Mouse (Mus musculus) skeletal muscle tissue, adult 2 months (tissue): ENCODE measurements around the gene Gpr176.
"Not testable (repeated sequence)": the region's sequence is repeated elsewhere in the genome, so short reads cannot be mapped to it uniquely, and the experiment has no call there.

ENCODE experiments used
- DNase-seq: peaks from one replicate; pipeline ENCODE4 v3.0.0-alpha.2; 2012; ENCODE audit warnings: low read depth, low spot score

Gpr176 gene

GRCm38 (mm10) chr2:118301656-118302055, 71.6 kb downstream of the Gpr176 start:
- no peak for DNase-seq

- DNase-seq, result no peak
Observed at GRCm38 (mm10) chr2:118301041-118301545, 72.1 kb downstream of the Gpr176 start.

GRCm38 (mm10) chr2:118299981-118300380, 73.2 kb downstream of the Gpr176 start:
- DNase-seq, result no peak

GRCm38 (mm10) chr2:118298601-118299000, 74.6 kb downstream of the Gpr176 start:
- DNase-seq, result no peak

- no peak for DNase-seq
Observed at GRCm38 (mm10) chr2:118297966-118298365, 75.3 kb downstream of the Gpr176 start.

GRCm38 (mm10) chr2:118295505-118295904, 77.7 kb downstream of the Gpr176 start:
- DNase-seq, result peak; percentile 53

- no peak for DNase-seq
Observed at GRCm38 (mm10) chr2:118293583-118293982, 79.6 kb downstream of the Gpr176 start.

GRCm38 (mm10) chr2:118289066-118289460, 84.2 kb downstream of the Gpr176 start:
- DNase-seq, result not testable (repeated sequence)

- no peak for DNase-seq
Observed at GRCm38 (mm10) chr2:118288326-118289065, 84.7 kb downstream of the Gpr176 start.

GRCm38 (mm10) chr2:118287678-118288077, 85.5 kb downstream of the Gpr176 start:
- no peak for DNase-seq

- no peak for DNase-seq
Observed at GRCm38 (mm10) chr2:118282467-118282866, 90.8 kb downstream of the Gpr176 start.

- DNase-seq, result no peak
Observed at GRCm38 (mm10) chr2:118278249-118278648, 95.0 kb downstream of the Gpr176 start.

GRCm38 (mm10) chr2:118271606-118272005, 101.6 kb downstream of the Gpr176 start:
- DNase-seq, result no peak

GRCm38 (mm10) chr2:118270213-118270612, 103.0 kb downstream of the Gpr176 start:
- no peak for DNase-seq

- DNase-seq, result no peak
Observed at GRCm38 (mm10) chr2:118263914-118264201, 109.4 kb downstream of the Gpr176 start.

GRCm38 (mm10) chr2:118263151-118263913, 109.9 kb downstream of the Gpr176 start:
- DNase-seq, result peak; percentile 36

GRCm38 (mm10) chr2:118262673-118263072, 110.5 kb downstream of the Gpr176 start:
- no peak for DNase-seq

- no peak for DNase-seq
Observed at GRCm38 (mm10) chr2:118259746-118260145, 113.5 kb downstream of the Gpr176 start.

- no peak for DNase-seq
Observed at GRCm38 (mm10) chr2:118257094-118257493, 116.1 kb downstream of the Gpr176 start.

- DNase-seq, result peak; percentile 54
Observed at GRCm38 (mm10) chr2:118256621-118257053, 116.6 kb downstream of the Gpr176 start, which contains the start of gene Fsip1. Fsip1 (minus strand) TSS chr2:118256966.

GRCm38 (mm10) chr2:118254516-118254915, 118.7 kb downstream of the Gpr176 start:
- DNase-seq, result no peak

- no peak for DNase-seq
Observed at GRCm38 (mm10) chr2:118248966-118249365, 124.3 kb downstream of the Gpr176 start.

GRCm38 (mm10) chr2:118248016-118248415, 125.2 kb downstream of the Gpr176 start:
- DNase-seq, result no peak
